Mouse (Mus musculus): ENCODE results near the gene Olfr324.

The Olfr324 gene

GRCm38 (mm10) chr11:58636376-58636977, 41.6 kb downstream of the Olfr324 start:
- peak in 1 of 2 experiments; percentile 37 for DNase-seq

GRCm38 (mm10) chr11:58638176-58638701, 43.3 kb downstream of the Olfr324 start:
- DNase-seq = no peak

- DNase-seq = no peak
Measured at GRCm38 (mm10) chr11:58640272-58640867, 45.5 kb downstream of the Olfr324 start, which contains the start of gene Trim58. TSS of gene Trim58 (plus strand) at chr11:58640465.

GRCm38 (mm10) chr11:58641057-58641456, 46.1 kb downstream of the Olfr324 start:
- no peak for DNase-seq

- no peak for DNase-seq
Measured at GRCm38 (mm10) chr11:58641638-58642358, 46.9 kb downstream of the Olfr324 start.

- DNase-seq = peak in 1 of 2 experiments; percentile 5
Measured at GRCm38 (mm10) chr11:58643350-58643749, 48.4 kb downstream of the Olfr324 start.

All from kidney, adult 8-10 months (tissue).